Mouse (Mus musculus): ENCODE data around the gene 4930563M21Rik. TPM values are rescaled to one million over a fixed set of nuclear protein-coding genes. Genes with fewer than 3 reads are reported as not detected.

Gene 4930563M21Rik
- total RNA-seq (2014; rRNA removed; ENCODE audit: low replicate concordance) (not detected in 2 replicates), polyA plus RNA-seq (2015; fragmentation: Nextera tagmentation; extraction: Ambion mirVana) (not detected in 2 replicates)

- Histone ChIP-seq H3K9ac (replicated peaks; ENCODE audit: low read depth, low read length) (no peak within 1 kb of the TSS), H3K27ac (ENCODE audit: low read depth) (no peak within 1 kb of the TSS), H3K9me3 (replicated peaks; ENCODE audit: control insufficient read depth, low read length) (no peaks in the 10 kb centered on the region), H3K4me2 (ENCODE audit: low read depth, low read length) (no peak within 1 kb of the TSS), H3K4me3 (ENCODE audit: low read depth, low read length) (no peak within 1 kb of the TSS), H3K27me3 (ENCODE audit: control insufficient read depth, insufficient read depth, low read length) (no peaks in the 10 kb centered on the region), H3K36me3 (replicated peaks; ENCODE audit: control insufficient read depth, insufficient read depth, low read length) (no peaks in the 10 kb centered on the region), H3K4me1 (ENCODE audit: control insufficient read depth, insufficient read depth) (no peaks in the 10 kb centered on the region)
- DNase-seq (ENCODE audit: low spot score) = no peak
- TF ChIP-seq CTCF (IDR thresholded peaks at IDR 0.05; ENCODE audit: low read depth) (no peak), EP300 (IDR thresholded peaks at IDR 0.05; ENCODE audit: low read depth) (no peak)
- no peak for ATAC-seq (ENCODE audit: insufficient read depth, low read depth)
- 63% methylated on average over 4 of the region's 4 CpGs for WGBS
These were observed at the start of gene 4930563M21Rik for GRCm38 (mm10) chr9:56010450-56010849. TSS of gene 4930563M21Rik (minus strand) at chr9:56010550.

- H3K4me1 ChIP-seq (ENCODE audit: control insufficient read depth, insufficient read depth) = no peaks in the 10 kb centered on the region
- no peaks in the 10 kb centered on the region for H3K27me3 ChIP-seq (ENCODE audit: control insufficient read depth, insufficient read depth, low read length)
- no peak for TF ChIP-seq CTCF (IDR thresholded peaks at IDR 0.05; ENCODE audit: low read depth)
- TF ChIP-seq EP300 (IDR thresholded peaks at IDR 0.05; ENCODE audit: low read depth) = no peak
- H3K4me2 ChIP-seq (ENCODE audit: low read depth, low read length) = no peak overlapping the region
- no peaks in the 10 kb centered on the region for H3K9me3 ChIP-seq (replicated peaks; ENCODE audit: control insufficient read depth, low read length)
- no peak overlapping the region for H3K4me3 ChIP-seq (ENCODE audit: low read depth, low read length)
- ATAC-seq (ENCODE audit: insufficient read depth, low read depth) (no peak), DNase-seq (ENCODE audit: low spot score) (peak; percentile 14)
- 77% methylated on average over 6 of the region's 6 CpGs for WGBS
- H3K36me3 ChIP-seq (replicated peaks; ENCODE audit: control insufficient read depth, insufficient read depth, low read length) = peaks cover 56% of the 10 kb centered on the region
- H3K27ac ChIP-seq (ENCODE audit: low read depth) = no peak overlapping the region
- H3K9ac ChIP-seq (replicated peaks; ENCODE audit: low read depth, low read length) = no peak overlapping the region
These were observed 45.8 kb upstream of the 4930563M21Rik start for GRCm38 (mm10) chr9:56056147-56056546.

GRCm38 (mm10) chr9:56053796-56054195 is 43.4 kb upstream of the 4930563M21Rik start:
- peaks cover 34% of the 10 kb centered on the region for H3K36me3 ChIP-seq (replicated peaks; ENCODE audit: control insufficient read depth, insufficient read depth, low read length)
- TF ChIP-seq EP300 (IDR thresholded peaks at IDR 0.05; ENCODE audit: low read depth) (no peak), CTCF (IDR thresholded peaks at IDR 0.05; ENCODE audit: low read depth) (no peak)
- H3K4me1 ChIP-seq (ENCODE audit: control insufficient read depth, insufficient read depth) = no peaks in the 10 kb centered on the region
- H3K4me2 ChIP-seq (ENCODE audit: low read depth, low read length) = no peak overlapping the region
- DNase-seq (ENCODE audit: low spot score) (no peak), ATAC-seq (ENCODE audit: insufficient read depth, low read depth) (no peak)
- H3K4me3 ChIP-seq (ENCODE audit: low read depth, low read length) = no peak overlapping the region
- H3K27ac ChIP-seq (ENCODE audit: low read depth) = no peak overlapping the region
- no peaks in the 10 kb centered on the region for H3K9me3 ChIP-seq (replicated peaks; ENCODE audit: control insufficient read depth, low read length)
- WGBS = 84% methylated on average over 3 of the region's 3 CpGs
- no peaks in the 10 kb centered on the region for H3K27me3 ChIP-seq (ENCODE audit: control insufficient read depth, insufficient read depth, low read length)
- H3K9ac ChIP-seq (replicated peaks; ENCODE audit: low read depth, low read length) = no peak overlapping the region

GRCm38 (mm10) chr9:56042181-56042621 is 31.9 kb upstream of the 4930563M21Rik start:
- H3K9me3 ChIP-seq (replicated peaks; ENCODE audit: control insufficient read depth, low read length) = no peaks in the 10 kb centered on the region
- peak overlapping the region; percentile 74 for H3K4me3 ChIP-seq (ENCODE audit: low read depth, low read length)
- H3K4me2 ChIP-seq (ENCODE audit: low read depth, low read length) = peak overlapping the region; percentile 79
- no peak for DNase-seq (ENCODE audit: low spot score)
- ATAC-seq (ENCODE audit: insufficient read depth, low read depth) = no peak
- H3K27me3 ChIP-seq (ENCODE audit: control insufficient read depth, insufficient read depth, low read length) = no peaks in the 10 kb centered on the region
- peaks cover 23% of the 10 kb centered on the region for H3K36me3 ChIP-seq (replicated peaks; ENCODE audit: control insufficient read depth, insufficient read depth, low read length)
- peak overlapping the region; percentile 84 for H3K9ac ChIP-seq (replicated peaks; ENCODE audit: low read depth, low read length)
- no peak for TF ChIP-seq CTCF (IDR thresholded peaks at IDR 0.05; ENCODE audit: low read depth)
- no peak for TF ChIP-seq EP300 (IDR thresholded peaks at IDR 0.05; ENCODE audit: low read depth)
- H3K27ac ChIP-seq (ENCODE audit: low read depth) = peak overlapping the region; percentile 92
- WGBS = 0% methylated on average over 16 of the region's 16 CpGs
- H3K4me1 ChIP-seq (ENCODE audit: control insufficient read depth, insufficient read depth) = peaks cover 7% of the 10 kb centered on the region

GRCm38 (mm10) chr9:56041372-56042180 is 31.2 kb upstream of the 4930563M21Rik start, which contains the start of gene Rcn2:
TSS of gene Rcn2 (plus strand) at chr9:56041845.
- Histone ChIP-seq H3K9ac (replicated peaks; ENCODE audit: low read depth, low read length) (peak within 1 kb of the TSS; percentile 84), H3K4me3 (ENCODE audit: low read depth, low read length) (peak within 1 kb of the TSS; percentile 74), H3K36me3 (replicated peaks; ENCODE audit: control insufficient read depth, insufficient read depth, low read length) (peaks cover 23% of the 10 kb centered on the region), H3K4me2 (ENCODE audit: low read depth, low read length) (peak within 1 kb of the TSS; percentile 79), H3K27ac (ENCODE audit: low read depth) (peak within 1 kb of the TSS; percentile 92), H3K9me3 (replicated peaks; ENCODE audit: control insufficient read depth, low read length) (no peaks in the 10 kb centered on the region), H3K4me1 (ENCODE audit: control insufficient read depth, insufficient read depth) (peaks cover 7% of the 10 kb centered on the region), H3K27me3 (ENCODE audit: control insufficient read depth, insufficient read depth, low read length) (no peaks in the 10 kb centered on the region)
- TF ChIP-seq CTCF (IDR thresholded peaks at IDR 0.05; ENCODE audit: low read depth) = no peak
- no peak for TF ChIP-seq EP300 (IDR thresholded peaks at IDR 0.05; ENCODE audit: low read depth)
- peak; percentile 96 for DNase-seq (ENCODE audit: low spot score)
- peak; percentile 100 for ATAC-seq (ENCODE audit: insufficient read depth, low read depth)
- WGBS = under 1% methylated on average over 49 of the region's 49 CpGs

All from heart, postnatal 0 days (tissue).